In the genomic region with DNA sequence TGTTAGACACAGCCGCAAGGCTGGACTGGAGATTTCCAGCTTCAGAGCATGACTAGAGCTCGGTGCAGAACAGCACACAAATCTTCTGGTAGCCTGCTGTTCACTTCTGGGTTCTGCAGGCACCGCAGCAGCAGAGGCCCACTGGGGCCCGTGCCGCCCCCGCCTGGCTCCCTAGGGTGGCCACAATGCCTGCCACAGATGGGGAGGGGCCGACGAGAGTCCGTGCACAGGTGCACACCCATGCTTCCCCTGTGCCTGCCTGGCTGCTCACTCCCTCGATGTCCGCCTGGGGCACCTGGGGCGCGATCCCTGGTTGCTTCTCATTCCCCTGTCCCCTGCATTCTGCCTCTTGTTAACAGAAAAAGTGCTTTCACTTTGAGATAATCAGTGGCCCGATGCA, we compare ENCODE assay signal across 15 mouse cellular contexts.
"Had no signal": no experiment of that assay in that cellular context is flagged by ENCODE, and none has a peak within 500 bp of the region (broad histone marks: within the 10 kb centered on the region; RNA-seq: fewer than 3 reads in every experiment).

No protein-coding gene starts in this region.

- H3K27me3 ChIP-seq: limb, embryonic 13.5 days; neural tube, embryonic 12.5 days had no signal

- ATAC-seq: intestine, embryonic 16.5 days had no signal

- H3K4me2 ChIP-seq: limb, embryonic 13.5 days; neural tube, embryonic 12.5 days had no signal

- H3K27ac ChIP-seq: kidney, postnatal 0 days; limb, embryonic 13.5 days; liver, embryonic 14.5 days; midbrain, embryonic 10.5 days; neural tube, embryonic 12.5 days had no signal

- H3K4me3 ChIP-seq: limb, embryonic 13.5 days; midbrain, embryonic 10.5 days; myocyte; neural tube, embryonic 12.5 days had no signal

- H3K4me1 ChIP-seq: limb, embryonic 13.5 days; midbrain, embryonic 10.5 days; neural tube, embryonic 12.5 days had no signal

- DNase-seq: kidney, adult 8-10 months; kidney, postnatal 36 days; layer of hippocampus, adult 9-11 months; left cerebral cortex, postnatal 4 days; lung, adult 18-20 months; midbrain, embryonic 14.5 days; right cerebral cortex, postnatal 14 days; thymus, postnatal 36 days had no signal

- H3K36me3 ChIP-seq: limb, embryonic 13.5 days; midbrain, embryonic 10.5 days; neural tube, embryonic 12.5 days had no signal

- H3K9ac ChIP-seq: limb, embryonic 13.5 days; liver, embryonic 14.5 days; neural tube, embryonic 12.5 days had no signal
